Mouse (Mus musculus) urinary bladder, adult 18-20 months (tissue): ENCODE data around the gene Lrrn3.

Source experiments
- DNase-seq, 2 experiments: peaks; one replicate each; pipeline ENCODE4 v3.0.0; 2022; ENCODE audit warnings: low spot score in 2 of 2, mixed read lengths in 2 of 2

Lrrn3 gene

GRCm38 (mm10) chr12:41436206-41436985 is 49.8 kb downstream of the Lrrn3 start:
- no peak for DNase-seq

GRCm38 (mm10) chr12:41428806-41429205 is 57.4 kb downstream of the Lrrn3 start:
- DNase-seq = no peak

- DNase-seq = no peak
These were observed 58.8 kb downstream of the Lrrn3 start for GRCm38 (mm10) chr12:41427464-41427863.

- DNase-seq = no peak
These were observed 61.0 kb downstream of the Lrrn3 start for GRCm38 (mm10) chr12:41425101-41425679.

GRCm38 (mm10) chr12:41417961-41418360 is 68.3 kb downstream of the Lrrn3 start:
- no peak for DNase-seq

GRCm38 (mm10) chr12:41417099-41417498 is 69.1 kb downstream of the Lrrn3 start:
- no peak for DNase-seq

GRCm38 (mm10) chr12:41416635-41417034 is 69.6 kb downstream of the Lrrn3 start:
- no peak for DNase-seq

- DNase-seq = no peak
These were observed 76.8 kb downstream of the Lrrn3 start for GRCm38 (mm10) chr12:41409431-41409830.

GRCm38 (mm10) chr12:41401923-41402322 is 84.3 kb downstream of the Lrrn3 start:
- no peak for DNase-seq
